Mouse (Mus musculus): Measurements from ENCODE around the gene Lrrc51.

DNA sequence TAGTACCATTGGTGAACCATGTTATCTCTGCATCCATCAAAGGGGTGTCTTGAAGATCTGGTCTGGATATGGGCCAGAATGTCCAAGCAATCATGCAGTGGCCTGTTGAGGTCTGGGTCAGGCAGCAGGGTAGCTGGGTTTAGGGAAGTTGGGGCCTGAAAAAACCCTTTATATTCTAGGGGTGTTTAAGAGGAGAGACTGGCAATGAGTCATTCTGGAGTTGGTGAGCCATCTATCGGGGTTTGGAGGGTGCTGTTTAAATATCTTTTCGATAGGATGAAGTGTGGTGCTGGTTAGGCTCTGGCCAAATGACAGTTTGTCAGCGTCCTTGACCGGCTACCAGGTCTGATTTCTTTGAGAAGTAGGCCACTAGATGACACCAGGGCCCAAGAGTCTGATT lies 2.3 kb upstream of the Lrrc51 start:
- TF ChIP-seq POLR2A (IDR thresholded peaks at IDR 0.05; ENCODE audit: extremely low read depth, insufficient read depth, low read length) (no peak), CTCF (IDR thresholded peaks at IDR 0.05; ENCODE audit: low read depth, low read length) (no peak)
